ENCODE assay signal across 9 mouse cellular contexts in genomic region chr14:73266166-73266565, GRCm38 (mm10). TPM values are rescaled to one million over a fixed set of nuclear protein-coding genes. Genes with fewer than 3 reads are reported as not detected.
DNase-seq lines count a peak whose midpoint lies in the region; ATAC-seq lines count a peak whose summit lies in the region.
"Had no signal": no experiment of that assay in that cellular context is flagged by ENCODE, and none has a peak within 500 bp of the region (broad histone marks: within the 10 kb centered on the region; RNA-seq: fewer than 3 reads in every experiment).

No protein-coding gene starts in this region.

- no peaks in the 10 kb centered on the region for H3K27me3 ChIP-seq in liver, embryonic 12.5 days (replicated peaks)
- H3K27me3 ChIP-seq: intestine, embryonic 15.5 days; limb, embryonic 12.5 days had no signal

- WGBS in liver, embryonic 12.5 days (ENCODE audit: insufficient replicate concordance): 68% methylated on average over 3 of the region's 3 CpGs

- no peaks in the 10 kb centered on the region for H3K9me3 ChIP-seq in liver, embryonic 12.5 days (replicated peaks)
- H3K9me3 ChIP-seq: intestine, embryonic 15.5 days had no signal

- no peak for ATAC-seq in liver, embryonic 12.5 days
- no peak for ATAC-seq in erythroid progenitor cell, adult 5-6 weeks (replicated peaks; ENCODE audit: low FRiP score, poor library complexity, severe bottlenecking)
- ATAC-seq: intestine, embryonic 15.5 days had no signal

- DNase-seq in liver (peak; percentile 31), ES-CJ7 (ENCODE audit: low read depth, low spot score) (peak; percentile 70), WW6 (ENCODE audit: low read depth, low spot score) (peak; percentile 31)
- DNase-seq in spleen, postnatal 4 days (ENCODE audit: low spot score in 2 of 2): peak; percentile 31 to 70
- DNase-seq in neural tube, embryonic 10.5 days (ENCODE audit: extremely low spot score, low spot score): no peak

- no peak overlapping the region for H3K4me3 ChIP-seq in liver, embryonic 12.5 days
- H3K4me3 ChIP-seq: intestine, embryonic 15.5 days; limb, embryonic 12.5 days had no signal

- no peak overlapping the region for H3K9ac ChIP-seq in liver, embryonic 12.5 days
- H3K9ac ChIP-seq: intestine, embryonic 15.5 days; limb, embryonic 12.5 days had no signal

- H3K36me3 ChIP-seq in liver, embryonic 12.5 days: peaks cover 63% of the 10 kb centered on the region
- H3K36me3 ChIP-seq: intestine, embryonic 15.5 days had no signal

- H3K4me1 ChIP-seq in liver, embryonic 12.5 days: no peaks in the 10 kb centered on the region
- H3K4me1 ChIP-seq: intestine, embryonic 15.5 days had no signal

- H3K4me2 ChIP-seq in liver, embryonic 12.5 days: no peak overlapping the region
- H3K4me2 ChIP-seq: intestine, embryonic 15.5 days; limb, embryonic 12.5 days had no signal

- H3K27ac ChIP-seq in liver, embryonic 12.5 days: no peak overlapping the region
- H3K27ac ChIP-seq: intestine, embryonic 15.5 days; limb, embryonic 12.5 days had no signal

RNA-seq across cellular contexts. Expression of gene Lpar6, which starts 28.5 kb away (rescaled TPM):
- 5.5 TPM in 2 replicates for polyA plus RNA-seq in liver, embryonic 12.5 days (2016; fragmentation: Nextera tagmentation; extraction: Ambion mirVana)
- total RNA-seq in erythroid progenitor cell, adult 5-6 weeks (2015; ENCODE audit: low replicate concordance): 2.9 and 4.3 TPM in 2 replicates
- 0.15 and 5.8 TPM in 2 replicates for total RNA-seq in erythroid progenitor cell, adult 5-6 weeks (2017; ENCODE audit: low replicate concordance)

RNA-seq across cellular contexts. Expression of gene Rb1, which starts 59.5 kb away (rescaled TPM):
- polyA plus RNA-seq in liver, embryonic 12.5 days (2016; fragmentation: Nextera tagmentation; extraction: Ambion mirVana): 30.1 and 33.3 TPM in 2 replicates
- 466 and 515 TPM in 2 replicates for total RNA-seq in erythroid progenitor cell, adult 5-6 weeks (2015; ENCODE audit: low replicate concordance)
- total RNA-seq in erythroid progenitor cell, adult 5-6 weeks (2017; ENCODE audit: low replicate concordance): 345 and 529 TPM in 2 replicates
